Mouse (Mus musculus): ENCODE data around the gene Sycp1. TPM values are rescaled to one million over a fixed set of nuclear protein-coding genes. Genes with fewer than 3 reads are reported as not detected.

Gene Sycp1
- total RNA-seq (2021), result not detected

DNA sequence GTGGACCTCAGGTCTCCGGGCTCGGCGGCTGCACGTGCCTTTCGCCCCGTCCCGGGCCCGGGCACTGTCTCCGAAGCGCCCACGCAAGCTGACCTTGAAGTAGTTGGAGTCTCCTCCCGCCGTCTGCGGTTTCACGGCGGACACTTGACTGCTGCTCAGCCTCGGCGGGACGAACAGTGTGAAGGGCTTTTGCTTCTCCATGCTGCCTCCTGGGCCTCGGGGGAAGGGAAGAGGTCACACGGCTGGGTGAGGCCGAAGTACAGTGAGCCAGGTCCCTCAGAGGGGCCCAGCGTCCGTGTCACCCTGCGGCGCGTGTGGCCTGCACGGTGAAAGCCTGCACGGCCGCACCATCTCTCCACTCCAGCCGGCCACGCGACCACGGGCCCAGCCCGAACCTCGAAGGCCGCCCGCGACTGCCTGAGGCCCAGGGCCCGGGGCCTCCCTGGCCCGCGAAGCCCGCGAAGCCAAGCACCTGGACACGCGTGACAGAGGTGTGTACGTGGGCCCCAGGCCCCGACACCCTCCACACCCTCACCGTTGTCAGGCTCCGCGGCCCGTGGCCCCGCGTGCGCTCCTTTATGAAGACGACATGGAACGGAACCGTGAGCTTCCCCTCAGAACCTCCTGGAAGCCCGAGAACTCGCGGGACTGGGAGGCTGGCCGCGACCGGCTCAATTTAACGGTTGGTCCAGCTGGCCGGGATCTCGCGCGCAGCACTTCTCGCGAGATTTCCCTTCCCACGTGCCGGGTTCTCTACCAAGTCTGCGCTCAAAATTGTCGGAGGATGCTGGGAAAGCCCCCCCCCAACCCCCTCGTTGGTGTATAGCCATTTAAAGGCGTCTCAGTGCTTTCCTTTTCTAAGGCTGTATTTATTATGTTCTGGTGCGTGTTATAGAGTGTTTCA is at the start of gene Sycp1:
Gene Sycp1, minus strand, starts transcription at position 650 of the 904 bp plus-strand sequence.
- no peak for DNase-seq (ENCODE audit: extremely low spot score in 1 of 2, low spot score in 1 of 2)

- DNase-seq (ENCODE audit: extremely low spot score in 1 of 2, low spot score in 1 of 2), result no peak
Measured at GRCm38 (mm10) chr3:102980349-102980736, 44.4 kb upstream of the Sycp1 start.

DNA sequence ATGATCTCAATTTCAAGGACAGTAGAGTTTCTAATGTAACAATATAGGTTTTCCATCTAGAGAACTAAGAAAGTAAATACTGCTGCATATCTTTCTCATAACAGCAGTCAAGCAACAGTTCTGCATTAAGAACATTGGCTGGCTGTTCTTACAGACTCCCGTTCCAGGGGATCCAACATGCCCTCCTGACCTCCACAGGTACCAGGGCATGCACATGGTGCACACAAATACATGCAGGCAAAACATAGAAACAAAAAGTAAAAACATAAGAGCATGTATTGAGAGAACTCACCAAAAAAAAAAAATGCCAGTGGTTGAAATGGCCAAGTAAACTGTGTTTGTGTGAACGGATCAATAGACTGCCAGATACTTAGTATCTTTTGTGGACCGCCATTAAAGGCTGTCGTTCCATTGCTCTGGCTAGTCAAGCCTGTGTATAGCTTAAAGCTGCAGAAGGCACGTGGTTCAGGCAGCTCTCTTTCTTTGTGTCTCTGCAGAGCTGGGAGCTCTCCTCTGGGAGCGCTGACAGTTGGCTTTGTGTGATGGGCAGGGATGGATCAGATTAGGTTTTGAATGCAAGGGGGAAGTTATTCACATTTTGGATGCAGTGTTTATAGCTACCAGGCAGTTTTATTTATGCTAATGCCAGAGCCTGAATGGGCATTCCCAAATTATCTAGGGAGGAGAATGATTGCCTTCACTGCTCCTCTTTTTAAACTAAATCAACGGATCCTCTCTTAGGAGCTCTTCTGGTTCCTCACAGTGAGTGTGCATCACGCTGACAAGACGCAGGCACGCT is 43.8 kb upstream of the Sycp1 start:
- no peak for DNase-seq (ENCODE audit: extremely low spot score in 1 of 2, low spot score in 1 of 2)

DNA sequence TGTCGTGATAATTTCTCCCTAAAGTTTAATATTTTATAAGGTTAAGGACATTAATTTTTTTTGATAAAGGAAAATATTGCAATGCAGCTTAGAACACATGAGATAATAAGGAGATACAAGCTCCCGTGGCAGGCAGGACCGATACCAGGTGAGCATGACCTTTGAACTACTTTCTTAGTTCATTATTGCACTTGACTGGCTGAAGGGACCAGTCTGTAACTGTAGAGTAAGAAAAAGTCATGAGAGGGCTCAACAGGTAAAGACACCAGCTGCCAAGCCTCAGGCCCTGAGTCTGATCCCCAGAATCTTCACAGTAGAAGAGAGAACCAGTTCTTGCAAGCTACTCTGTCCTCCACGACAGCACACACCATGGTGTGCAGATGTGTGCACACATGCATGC is 41.0 kb upstream of the Sycp1 start:
- no peak for DNase-seq (ENCODE audit: extremely low spot score in 1 of 2, low spot score in 1 of 2)

- DNase-seq (ENCODE audit: extremely low spot score in 1 of 2, low spot score in 1 of 2), result no peak
Measured at GRCm38 (mm10) chr3:102970508-102970907, 34.6 kb upstream of the Sycp1 start.

- no peak for DNase-seq (ENCODE audit: extremely low spot score in 1 of 2, low spot score in 1 of 2)
Measured at GRCm38 (mm10) chr3:102970067-102970466, 34.2 kb upstream of the Sycp1 start.

DNA sequence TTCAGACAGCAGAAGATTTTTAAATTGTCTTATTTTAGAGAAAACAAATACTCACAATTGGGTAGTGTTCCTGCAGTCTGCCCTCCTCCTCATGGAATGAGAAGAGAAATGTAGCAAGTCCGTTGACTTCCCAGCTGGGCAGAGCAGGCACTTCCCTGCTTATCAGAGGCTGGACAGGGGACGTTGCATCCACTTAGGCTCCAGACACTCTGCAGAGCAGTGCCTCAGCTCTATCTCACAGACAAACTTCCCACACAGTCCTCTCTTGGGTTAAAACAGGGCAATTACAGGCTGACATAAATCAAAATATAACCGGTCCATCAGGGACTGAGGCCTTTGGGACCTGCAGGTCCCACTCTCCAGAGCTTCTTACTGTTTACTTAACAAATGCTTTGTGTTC is 28.1 kb upstream of the Sycp1 start, which contains the start of gene Nr1h5:
Gene Nr1h5, minus strand, starts transcription at position 101 of the 400 bp plus-strand sequence.
- no peak for DNase-seq (ENCODE audit: extremely low spot score in 1 of 2, low spot score in 1 of 2)

GRCm38 (mm10) chr3:102955596-102955995 is 19.7 kb upstream of the Sycp1 start:
- DNase-seq (ENCODE audit: extremely low spot score in 1 of 2, low spot score in 1 of 2), result no peak

DNA sequence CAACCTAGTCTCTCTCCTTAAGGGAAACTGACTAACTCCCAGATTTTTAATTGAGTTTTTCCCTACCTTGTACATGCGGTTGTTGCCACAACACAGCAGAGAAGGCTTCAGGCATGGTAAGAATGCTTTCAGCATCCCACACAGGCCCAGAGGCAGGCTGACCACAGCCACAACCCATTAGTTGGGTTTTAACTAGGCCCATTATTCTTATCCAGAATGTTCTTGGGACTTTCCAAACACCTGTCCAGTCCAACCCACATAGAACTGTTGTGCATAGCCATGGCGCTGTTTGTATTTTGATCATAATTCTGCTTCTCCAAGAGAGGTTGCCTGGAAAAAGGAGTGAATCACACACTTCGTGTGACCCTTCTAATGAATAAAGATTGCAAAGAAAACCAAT is 19.2 kb upstream of the Sycp1 start:
- no peak for DNase-seq (ENCODE audit: extremely low spot score in 1 of 2, low spot score in 1 of 2)

DNA sequence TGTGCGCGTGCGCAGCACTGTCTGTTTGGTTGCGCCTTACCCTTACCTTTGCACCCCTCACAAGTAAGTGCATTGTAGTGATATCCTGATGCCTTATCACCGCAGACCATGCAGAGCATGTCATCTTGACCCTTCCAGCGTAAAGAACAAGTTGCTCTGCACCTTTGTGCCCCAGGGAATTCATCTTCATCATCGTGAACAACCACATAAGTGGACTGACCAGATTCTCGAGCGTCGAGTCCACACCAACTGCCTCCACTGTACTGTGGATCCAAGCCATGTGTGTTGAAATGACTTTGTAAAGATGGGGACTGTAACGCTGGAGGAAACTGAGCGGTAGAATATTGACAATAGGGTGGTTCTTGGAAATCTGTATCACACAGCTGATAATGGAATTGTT is 18.6 kb upstream of the Sycp1 start:
- DNase-seq (ENCODE audit: extremely low spot score in 1 of 2, low spot score in 1 of 2), result no peak

- no peak for DNase-seq (ENCODE audit: extremely low spot score in 1 of 2, low spot score in 1 of 2)
Measured at GRCm38 (mm10) chr3:102946861-102947260, 11.0 kb upstream of the Sycp1 start.

- DNase-seq (ENCODE audit: extremely low spot score in 1 of 2, low spot score in 1 of 2), result no peak
Measured at GRCm38 (mm10) chr3:102946312-102946711, 10.4 kb upstream of the Sycp1 start.

DNA sequence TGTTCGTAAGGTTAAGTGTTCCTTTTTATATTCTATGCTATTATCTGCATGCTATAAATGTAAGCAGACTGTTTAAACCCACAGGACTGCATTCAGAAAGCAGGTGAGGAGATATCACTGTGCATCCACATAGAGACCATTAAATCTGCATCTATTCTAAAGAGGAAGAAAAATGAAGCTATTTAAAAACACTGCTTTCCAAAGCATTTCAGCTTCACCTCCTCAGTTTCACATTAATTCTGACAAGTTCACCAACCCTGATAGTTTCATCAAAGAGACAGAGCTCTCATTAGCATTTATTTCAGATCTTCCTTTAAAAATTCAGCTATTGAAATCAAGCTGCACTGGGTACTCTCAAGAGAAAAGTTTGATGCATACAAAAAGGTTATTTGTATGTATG is 2.2 kb upstream of the Sycp1 start:
- no peak for DNase-seq (ENCODE audit: extremely low spot score in 1 of 2, low spot score in 1 of 2)

GRCm38 (mm10) chr3:102899136-102899535 is 36.8 kb downstream of the Sycp1 start:
- no peak for DNase-seq (ENCODE audit: extremely low spot score in 1 of 2, low spot score in 1 of 2)

- DNase-seq (ENCODE audit: extremely low spot score in 1 of 2, low spot score in 1 of 2), result no peak
Measured at GRCm38 (mm10) chr3:102880529-102880928, 55.4 kb downstream of the Sycp1 start.

DNA sequence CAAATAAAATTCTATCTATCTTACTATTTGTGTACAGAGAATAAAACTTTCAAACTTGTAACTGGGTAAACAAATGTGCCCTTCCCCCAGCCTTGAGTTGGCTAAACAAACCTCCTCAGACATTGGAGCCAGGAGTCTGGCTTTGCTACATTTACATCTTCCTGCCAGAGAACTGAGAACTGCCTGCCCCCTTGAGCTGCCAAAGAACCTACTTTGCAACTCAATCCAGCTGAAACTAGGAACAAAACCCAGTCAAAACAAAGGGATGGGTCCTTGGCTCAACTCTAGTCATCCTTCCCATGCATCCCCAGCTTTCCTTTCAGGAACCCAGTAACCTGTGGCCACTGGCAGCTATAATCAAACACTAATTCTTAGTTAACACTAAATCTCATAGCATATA is 87.2 kb downstream of the Sycp1 start:
- DNase-seq (ENCODE audit: extremely low spot score in 1 of 2, low spot score in 1 of 2), result no peak

- DNase-seq (ENCODE audit: extremely low spot score in 1 of 2, low spot score in 1 of 2), result no peak
Measured at GRCm38 (mm10) chr3:102842386-102842785, 93.5 kb downstream of the Sycp1 start.

GRCm38 (mm10) chr3:102803937-102804336 is 132.0 kb downstream of the Sycp1 start:
- DNase-seq (ENCODE audit: extremely low spot score in 1 of 2, low spot score in 1 of 2), result peak; percentile 55 to 96

- no peak for DNase-seq (ENCODE audit: extremely low spot score in 1 of 2, low spot score in 1 of 2)
Measured at GRCm38 (mm10) chr3:102787369-102787768, 148.5 kb downstream of the Sycp1 start.

DNA sequence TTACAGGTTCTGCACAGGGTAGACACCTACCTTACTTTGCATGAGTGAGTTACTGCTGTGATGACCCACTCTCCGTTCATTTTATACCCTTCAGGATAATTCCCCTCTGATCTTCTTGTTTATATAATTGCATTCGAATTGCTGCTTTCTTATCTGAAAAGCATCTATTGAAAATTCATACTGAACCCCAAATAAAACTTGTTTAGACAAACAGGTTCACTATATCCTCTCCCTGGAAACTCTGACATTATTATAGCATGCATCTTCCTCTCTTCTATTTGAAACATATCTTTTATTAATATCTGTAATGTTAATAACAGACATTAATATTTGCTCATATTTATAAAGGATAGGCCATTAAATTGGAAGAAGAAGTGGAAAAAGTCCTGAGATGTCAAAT is 153.3 kb downstream of the Sycp1 start, which contains the start of gene Tshb:
Gene Tshb, minus strand, starts transcription at position 101 of the 400 bp plus-strand sequence.
- DNase-seq (ENCODE audit: extremely low spot score in 1 of 2, low spot score in 1 of 2), result no peak

DNA sequence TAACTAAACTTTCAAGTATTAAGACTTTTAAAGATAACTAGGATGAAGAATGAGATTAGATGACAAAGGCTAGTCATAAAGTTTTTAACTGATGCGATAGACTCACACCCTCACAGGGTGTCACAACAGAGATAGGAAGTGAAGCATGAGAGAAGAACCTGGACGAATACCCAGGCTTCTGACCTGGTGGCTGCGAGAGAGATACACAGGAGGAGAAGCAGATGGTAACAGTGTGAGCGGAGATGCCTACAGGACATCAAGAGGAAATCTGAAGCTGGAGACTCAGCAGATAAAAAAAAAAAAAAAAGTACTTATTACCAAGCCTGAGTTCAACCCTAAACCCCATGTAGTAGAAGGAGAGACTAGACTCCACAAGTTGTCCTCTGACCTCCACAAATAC is 162.9 kb downstream of the Sycp1 start:
- no peak for DNase-seq (ENCODE audit: extremely low spot score in 1 of 2, low spot score in 1 of 2)

Measured in layer of hippocampus, postnatal 25 days (tissue).